Mouse (Mus musculus) brain, embryonic 14.5 days (tissue): Measurements from ENCODE around the gene Myo18b. TPM values are rescaled to one million over a fixed set of nuclear protein-coding genes. Genes with fewer than 3 reads are reported as not detected.

ENCODE experiments used
- DNase-seq: peaks from one replicate; pipeline ENCODE4 v3.0.0-alpha.2; 2011; ENCODE audit warnings: low read depth
- CTCF ChIP-seq: fragments of 200-500 bp; IDR thresholded peaks from 2 replicates; pipeline ENCODE4 v1.5.1; 2012; ENCODE audit warnings: inconsistent platforms, mild to moderate bottlenecking, moderate library complexity, borderline replicate concordance; ENCODE audit not compliant: insufficient read depth, insufficient read length; ENCODE audit errors: extremely low read depth
- POLR2A ChIP-seq: fragments of 200-500 bp; IDR thresholded peaks from 2 replicates; pipeline ENCODE4 v1.6.1; 2012; ENCODE audit warnings: mild to moderate bottlenecking, inconsistent platforms, borderline replicate concordance; ENCODE audit not compliant: poor library complexity, insufficient read depth, insufficient read length, severe bottlenecking; ENCODE audit errors: extremely low read depth
- polyA plus RNA-seq: library from polyadenylated mRNA; depleted of rRNA; stranded (reverse); fragments of >200 nt; gene quantifications from 2 replicates; pipeline ENCODE4 v1.2.3, GENCODE M21; 2012; rRNA removed

Gene Myo18b
- polyA plus RNA-seq = 1.1 and 1.8 TPM in 2 replicates

GRCm38 (mm10) chr5:112895674-112896654, at the start of gene Myo18b:
Gene Myo18b (minus strand): TSS chr5:112896362.
- no peak for DNase-seq
- TF ChIP-seq POLR2A = no peak
- no peak for TF ChIP-seq CTCF

GRCm38 (mm10) chr5:112945925-112946324, 49.8 kb upstream of the Myo18b start:
- no peak for DNase-seq
- TF ChIP-seq CTCF (no peak), POLR2A (no peak)

- TF ChIP-seq POLR2A = no peak
- no peak for TF ChIP-seq CTCF
- DNase-seq = peak; percentile 77
Measured at GRCm38 (mm10) chr5:112942244-112942643, 46.1 kb upstream of the Myo18b start.

GRCm38 (mm10) chr5:112941001-112941400, 44.8 kb upstream of the Myo18b start:
- no peak for DNase-seq
- TF ChIP-seq POLR2A = no peak
- no peak for TF ChIP-seq CTCF

DNA sequence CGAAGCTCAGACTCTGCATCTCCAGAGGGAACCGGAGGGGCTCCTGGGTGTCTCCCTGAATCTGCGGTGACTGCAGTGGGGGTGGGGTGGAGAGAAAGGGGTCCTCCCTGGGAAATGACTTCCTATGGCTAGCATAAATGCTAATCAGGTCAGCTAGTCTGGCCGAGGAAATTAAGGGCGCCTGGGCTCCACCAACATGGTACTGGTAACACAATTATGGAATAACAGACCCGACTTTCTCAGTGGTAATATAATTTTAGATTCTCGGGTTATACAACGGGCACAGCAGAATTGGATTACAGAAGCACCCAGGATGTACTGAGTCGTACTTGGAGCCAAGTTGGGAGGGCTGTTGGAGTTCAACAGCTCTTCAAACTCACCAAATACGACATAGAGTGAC, 40.5 kb upstream of the Myo18b start:
- TF ChIP-seq CTCF (no peak), POLR2A (no peak)
- no peak for DNase-seq

- DNase-seq = no peak
- TF ChIP-seq POLR2A (no peak), CTCF (no peak)
Measured at GRCm38 (mm10) chr5:112935436-112935835, 39.3 kb upstream of the Myo18b start.

- TF ChIP-seq POLR2A = no peak
- no peak for TF ChIP-seq CTCF
Measured at GRCm38 (mm10) chr5:112932878-112933567, 36.9 kb upstream of the Myo18b start.

GRCm38 (mm10) chr5:112931901-112932300, 35.7 kb upstream of the Myo18b start:
- TF ChIP-seq POLR2A = no peak
- TF ChIP-seq CTCF = no peak
- DNase-seq = no peak

More at GRCm38 (mm10) chr5:112932878-112933567, 36.9 kb upstream of the Myo18b start:
- DNase-seq = no peak

- peak; percentile 35 for DNase-seq
- TF ChIP-seq CTCF (no peak), POLR2A (no peak)
Measured at GRCm38 (mm10) chr5:112928201-112928881, 32.2 kb upstream of the Myo18b start.

DNA sequence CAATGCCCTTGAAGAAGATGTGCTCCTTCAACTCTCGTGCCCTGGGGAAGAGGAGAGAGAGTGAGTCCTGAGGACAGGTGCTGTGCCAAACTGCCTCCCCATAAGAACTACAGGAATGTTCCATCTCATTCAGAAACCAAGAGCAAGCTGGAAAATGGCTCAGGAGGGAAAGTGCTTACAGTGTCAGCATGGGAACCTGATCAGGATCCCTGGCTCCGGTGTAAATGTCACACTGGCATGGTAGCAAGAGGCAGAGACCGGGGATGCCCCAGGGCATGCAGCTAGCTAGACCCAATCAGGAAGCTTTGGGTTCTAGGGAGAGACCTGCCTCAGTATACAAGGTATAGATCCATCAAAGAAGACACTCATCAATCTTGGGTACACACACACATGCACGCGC, 29.3 kb upstream of the Myo18b start:
- TF ChIP-seq POLR2A = no peak
- no peak for TF ChIP-seq CTCF
- DNase-seq = no peak

- TF ChIP-seq CTCF (no peak), POLR2A (no peak)
- DNase-seq = no peak
Measured at GRCm38 (mm10) chr5:112924806-112925205, 28.6 kb upstream of the Myo18b start.
